Comparison of ENCODE assay signal across 8 mouse cellular contexts in the genomic region with DNA sequence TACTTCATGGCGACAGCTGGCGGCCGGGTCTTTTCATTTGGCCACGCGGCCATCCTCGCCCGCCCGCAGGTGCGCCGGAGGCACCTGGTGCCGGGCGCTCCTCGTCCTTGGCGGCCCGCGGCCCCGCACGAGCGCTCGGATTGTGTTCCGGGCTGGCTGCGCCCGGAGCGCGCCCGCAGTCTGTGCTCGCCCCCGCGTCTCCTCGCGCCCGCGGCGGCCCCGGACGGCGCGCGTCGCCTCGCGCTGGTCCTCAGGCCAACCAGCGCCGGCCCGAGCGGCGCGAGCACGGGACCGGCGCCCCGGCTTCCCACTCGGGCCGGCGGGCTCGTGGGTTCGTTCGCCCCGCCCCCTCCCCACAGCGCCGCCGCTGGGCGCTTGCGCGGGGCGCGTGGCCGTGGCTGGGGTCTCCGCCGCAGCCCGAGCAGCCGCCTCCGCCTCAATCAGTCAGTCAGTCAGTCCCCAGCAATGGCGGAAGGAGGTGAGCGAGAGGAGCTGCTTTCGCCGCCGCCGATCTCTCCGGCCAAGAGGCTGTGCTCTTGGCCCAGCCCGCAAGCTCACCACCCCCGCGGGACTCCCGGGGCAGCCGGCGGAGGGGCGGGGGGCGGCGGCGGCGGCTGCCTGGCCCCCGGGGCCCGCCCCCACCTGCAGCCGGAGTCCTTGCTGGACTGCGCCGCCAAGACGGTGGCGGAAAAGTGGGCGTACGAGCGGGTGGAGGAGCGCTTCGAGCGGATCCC. TPM values are rescaled to one million over a fixed set of nuclear protein-coding genes. Genes with fewer than 3 reads are reported as not detected.
A peak's percentile ranks its signal among the peaks of the same experiment; 100 is the strongest.
DNase-seq lines count a peak whose midpoint lies in the region; ATAC-seq and TF ChIP-seq lines count a peak whose summit lies in the region.

A gene (plus strand): TSS at position 382 of the 734 bp plus-strand sequence.

- H3K4me3 ChIP-seq in hindbrain, embryonic 13.5 days, result peak within 1 kb of the TSS; percentile 94
- H3K4me3 ChIP-seq in lung, postnatal 0 days (ENCODE audit: low read depth, low read length), result peak within 1 kb of the TSS; percentile 74

- peak; percentile 39 for DNase-seq in WW6 (ENCODE audit: low read depth, low spot score)
- DNase-seq in cerebellum, postnatal 10 days, result peak; percentile 90 to 93
- peak; percentile 41 to 47 for DNase-seq in frontal cortex, postnatal 25 days (ENCODE audit: low spot score in 2 of 2)
- DNase-seq in layer of hippocampus, postnatal 25 days (ENCODE audit: extremely low spot score in 1 of 2, low spot score in 1 of 2), result peak; percentile 58 to 74
- peak; percentile 60 for DNase-seq in lung, postnatal 0 days (ENCODE audit: low spot score)
- DNase-seq in retina, adult 2 months (ENCODE audit: low read depth, low spot score), result peak; percentile 71
- peak; percentile 67 for DNase-seq in urinary bladder, adult 2 months (ENCODE audit: low spot score)

- no peak for TF ChIP-seq EP300 in lung, postnatal 0 days (IDR thresholded peaks at IDR 0.05)

- H3K4me1 ChIP-seq in hindbrain, embryonic 13.5 days (replicated peaks), result peaks cover 10% of the 10 kb centered on the region
- no peaks in the 10 kb centered on the region for H3K4me1 ChIP-seq in lung, postnatal 0 days (ENCODE audit: insufficient read depth, low read depth, low read length)

- H3K36me3 ChIP-seq in hindbrain, embryonic 13.5 days, result no peaks in the 10 kb centered on the region
- H3K36me3 ChIP-seq in lung, postnatal 0 days (ENCODE audit: insufficient read depth, low read length), result no peaks in the 10 kb centered on the region

- H3K9me3 ChIP-seq in hindbrain, embryonic 13.5 days, result no peaks in the 10 kb centered on the region
- no peaks in the 10 kb centered on the region for H3K9me3 ChIP-seq in lung, postnatal 0 days (ENCODE audit: low read length)

- peak within 1 kb of the TSS; percentile 68 for H3K4me2 ChIP-seq in hindbrain, embryonic 13.5 days
- peak within 1 kb of the TSS; percentile 99 for H3K4me2 ChIP-seq in lung, postnatal 0 days (replicated peaks; ENCODE audit: low read depth, low read length)

- ATAC-seq in hindbrain, embryonic 13.5 days (ENCODE audit: low FRiP score), result peak; percentile 96
- peak; percentile 95 for ATAC-seq in lung, postnatal 0 days

- no peak; the same call in 1 of the 2 replicates for TF ChIP-seq CTCF in lung, postnatal 0 days (IDR thresholded peaks at IDR 0.05)

- WGBS in hindbrain, embryonic 13.5 days, result 1% methylated on average over 85 of the region's 104 CpGs
- WGBS in lung, postnatal 0 days, result under 1% methylated on average over 60 of the region's 104 CpGs

- no peaks in the 10 kb centered on the region for H3K27me3 ChIP-seq in hindbrain, embryonic 13.5 days
- 0 out of 2 replicates have a peak, but pooled peaks cover 5% of the 10 kb centered on the region for H3K27me3 ChIP-seq in lung, postnatal 0 days (replicated peaks; ENCODE audit: insufficient read depth, low read length)

- H3K9ac ChIP-seq in hindbrain, embryonic 13.5 days, result peak within 1 kb of the TSS; percentile 93
- peak within 1 kb of the TSS; percentile 48 for H3K9ac ChIP-seq in lung, postnatal 0 days (replicated peaks; ENCODE audit: low read depth)

- H3K27ac ChIP-seq in hindbrain, embryonic 13.5 days, result peak within 1 kb of the TSS; percentile 99
- peak within 1 kb of the TSS; percentile 66 for H3K27ac ChIP-seq in lung, postnatal 0 days (ENCODE audit: low read length)

RNA-seq across cellular contexts. Expression of the gene that starts here (rescaled TPM):
- polyA plus RNA-seq in hindbrain, embryonic 13.5 days (2015; fragmentation: Nextera tagmentation; extraction: Ambion mirVana), result 8.5 and 8.9 TPM in 2 replicates
- total RNA-seq in layer of hippocampus, postnatal 25 days (2021), result 10 to 100 TPM; 17.1 to 17.9 TPM
- 0.37 and 0.38 TPM in 2 replicates for polyA plus RNA-seq in lung, postnatal 0 days (2015; fragmentation: Nextera tagmentation; extraction: Ambion mirVana)
- polyA plus RNA-seq in urinary bladder, adult 2 months (2012; rRNA removed), result 1.2 and 1.3 TPM in 2 replicates

Comparison
In these comparisons a context has a peak if more than half of its experiments do, and no peak if none do; other contexts are left out.
1. Peak in every context shown above with its lines: DNase-seq, ATAC-seq, H3K4me3 ChIP-seq and H3K27ac ChIP-seq.
2. Peak in DNase-seq, ATAC-seq, H3K4me3 ChIP-seq, H3K27ac ChIP-seq, H3K9ac ChIP-seq and H3K4me2 ChIP-seq in lung, postnatal 0 days; RNA of the gene not detected or under 1 TPM.
3. DNase-seq: peak in every context shown above with its lines; median percentile 92 in cerebellum, postnatal 10 days; 71 in retina, adult 2 months; 67 in urinary bladder, adult 2 months; 66 in layer of hippocampus, postnatal 25 days; 60 in lung, postnatal 0 days; 44 in frontal cortex, postnatal 25 days; 39 in WW6.